Mouse (Mus musculus): ENCODE measurements around the gene Ccdc69.

Ccdc69 gene

GRCm38 (mm10) chr11:55033040-55033660 lies 44.8 kb downstream of the Ccdc69 start, which contains the start of gene Anxa6:
TSS of gene Anxa6 (minus strand) at chr11:55033445.
- DNase-seq = peak; percentile 84

- no peak for DNase-seq
These were observed 45.6 kb downstream of the Ccdc69 start for GRCm38 (mm10) chr11:55032286-55032685.

- no peak for DNase-seq
These were observed 46.0 kb downstream of the Ccdc69 start for GRCm38 (mm10) chr11:55031991-55032280.

- DNase-seq = no peak
These were observed 46.5 kb downstream of the Ccdc69 start for GRCm38 (mm10) chr11:55031211-55031990.

- DNase-seq = no peak
These were observed 49.4 kb downstream of the Ccdc69 start for GRCm38 (mm10) chr11:55028509-55028908.

- DNase-seq = no peak
These were observed 50.6 kb downstream of the Ccdc69 start for GRCm38 (mm10) chr11:55027204-55027855.

- no peak for DNase-seq
These were observed 52.0 kb downstream of the Ccdc69 start for GRCm38 (mm10) chr11:55025896-55026295.

- no peak for DNase-seq
These were observed 54.3 kb downstream of the Ccdc69 start for GRCm38 (mm10) chr11:55023583-55023982.

- DNase-seq = peak; percentile 59
These were observed 54.8 kb downstream of the Ccdc69 start for GRCm38 (mm10) chr11:55023049-55023564.

GRCm38 (mm10) chr11:55022508-55022907 lies 55.4 kb downstream of the Ccdc69 start:
- DNase-seq = no peak

- DNase-seq = no peak
These were observed 56.1 kb downstream of the Ccdc69 start for GRCm38 (mm10) chr11:55021859-55022258.

GRCm38 (mm10) chr11:55021458-55021857 lies 56.5 kb downstream of the Ccdc69 start:
- DNase-seq = no peak

GRCm38 (mm10) chr11:55019711-55020110 lies 58.2 kb downstream of the Ccdc69 start:
- no peak for DNase-seq

GRCm38 (mm10) chr11:55018034-55018433 lies 59.9 kb downstream of the Ccdc69 start:
- no peak for DNase-seq

- DNase-seq = no peak
These were observed 60.7 kb downstream of the Ccdc69 start for GRCm38 (mm10) chr11:55017201-55017600.

GRCm38 (mm10) chr11:55016758-55017157 lies 61.2 kb downstream of the Ccdc69 start:
- no peak for DNase-seq

- DNase-seq = no peak
These were observed 62.1 kb downstream of the Ccdc69 start for GRCm38 (mm10) chr11:55015831-55016241.

- DNase-seq = no peak
These were observed 62.7 kb downstream of the Ccdc69 start for GRCm38 (mm10) chr11:55015264-55015663.

GRCm38 (mm10) chr11:55013802-55014201 lies 64.1 kb downstream of the Ccdc69 start:
- DNase-seq = no peak

GRCm38 (mm10) chr11:55012551-55013521 lies 65.1 kb downstream of the Ccdc69 start:
- DNase-seq = no peak

GRCm38 (mm10) chr11:55011440-55011839 lies 66.5 kb downstream of the Ccdc69 start:
- no peak for DNase-seq

- DNase-seq = no peak
These were observed 69.7 kb downstream of the Ccdc69 start for GRCm38 (mm10) chr11:55008230-55008629.

GRCm38 (mm10) chr11:55005684-55006083 lies 72.2 kb downstream of the Ccdc69 start:
- DNase-seq = no peak

Data from right cerebral cortex, postnatal 25 days (tissue).